Mouse (Mus musculus): ENCODE measurements at regions not wholly inside any gene's neighbourhood (a gene's known extent, or its start where the extent isn't known, plus 50 kb on each side); places are given as distances from the start of the nearest gene placed in this dataset.

DNA sequence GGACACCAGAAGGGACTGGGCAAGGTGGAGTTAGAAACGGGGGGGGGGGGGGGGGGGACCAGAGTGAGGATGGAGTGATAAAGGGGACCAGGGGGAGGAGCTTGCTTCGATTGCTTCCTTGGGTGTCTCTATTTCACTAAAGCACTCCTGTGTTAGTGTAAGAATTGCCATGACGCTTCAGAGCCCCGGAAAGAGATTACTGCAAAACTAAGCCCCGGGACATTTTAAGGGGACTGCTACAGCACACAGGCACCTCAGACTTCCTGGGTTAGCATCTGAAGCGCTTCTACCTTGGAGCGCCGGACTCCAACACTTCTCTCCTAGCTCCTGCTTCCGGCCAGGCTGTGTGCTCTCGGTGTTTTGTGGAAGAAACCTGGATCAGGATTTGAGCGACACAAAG, 139.4 kb downstream of the Bcas1 start:
- TF ChIP-seq USF1 (IDR thresholded peaks at IDR 0.05; ENCODE audit: low read depth) (no peak), CTCF (IDR thresholded peaks at IDR 0.05; ENCODE audit: control insufficient read depth, insufficient read depth, insufficient read length) (no peak)
